Mouse (Mus musculus): ENCODE data around the gene Ctu2. TPM values are rescaled to one million over a fixed set of nuclear protein-coding genes. Genes with fewer than 3 reads are reported as not detected.

Ctu2 gene
- total and polyA plus RNA-seq, 2 experiments, result 7.0 to 27.0 TPM

- H3K36me3 ChIP-seq (ENCODE audit: control insufficient read depth, insufficient read depth, low read length), result peaks cover 9% of the 10 kb centered on the region
- no peaks in the 10 kb centered on the region for H3K4me1 ChIP-seq (ENCODE audit: control insufficient read depth, insufficient read depth, low read length)
- WGBS, result 98% methylated on average over 9 of the region's 9 CpGs
- TF ChIP-seq CTCF (IDR thresholded peaks at IDR 0.05; ENCODE audit: low read depth, low read length) (no peak), POLR2A (IDR thresholded peaks at IDR 0.05; ENCODE audit: extremely low read depth, insufficient read depth, low read length) (no peak)
- DNase-seq (ENCODE audit: extremely low read depth, low read depth, low spot score), result no peak
- H3K79me2 ChIP-seq (ENCODE audit: control insufficient read depth, insufficient read depth, low read length), result no peaks in the 10 kb centered on the region
- H3K27me3 ChIP-seq (ENCODE audit: control insufficient read depth, insufficient read depth, low read length), result no peaks in the 10 kb centered on the region
- H3K9ac ChIP-seq (ENCODE audit: low read depth, low read length), result no peak overlapping the region
- no peak overlapping the region for H3K4me3 ChIP-seq (ENCODE audit: insufficient read depth, low read depth, low read length)
- H3K27ac ChIP-seq (replicated peaks; ENCODE audit: insufficient read depth, low read depth, low read length), result no peak overlapping the region
These were observed 39.8 kb upstream of the Ctu2 start for GRCm38 (mm10) chr8:122436146-122436545.

GRCm38 (mm10) chr8:122436586-122437125 is 39.3 kb upstream of the Ctu2 start:
- H3K27ac ChIP-seq (replicated peaks; ENCODE audit: insufficient read depth, low read depth, low read length), result no peak overlapping the region
- H3K4me3 ChIP-seq (ENCODE audit: insufficient read depth, low read depth, low read length), result no peak overlapping the region
- 92% methylated on average over 20 of the region's 20 CpGs for WGBS

GRCm38 (mm10) chr8:122437708-122438331 is 38.1 kb upstream of the Ctu2 start:
- no peak for DNase-seq (ENCODE audit: extremely low read depth, low read depth, low spot score)
- TF ChIP-seq POLR2A (IDR thresholded peaks at IDR 0.05; ENCODE audit: extremely low read depth, insufficient read depth, low read length) (no peak), CTCF (IDR thresholded peaks at IDR 0.05; ENCODE audit: low read depth, low read length) (no peak)
- 92% methylated on average over 13 of the region's 13 CpGs for WGBS
- H3K27me3 ChIP-seq (ENCODE audit: control insufficient read depth, insufficient read depth, low read length), result no peaks in the 10 kb centered on the region
- peaks cover 3% of the 10 kb centered on the region; the same call in 1 of the 2 replicates for H3K4me1 ChIP-seq (ENCODE audit: control insufficient read depth, insufficient read depth, low read length)
- H3K4me3 ChIP-seq (ENCODE audit: insufficient read depth, low read depth, low read length), result no peak overlapping the region; the same call in 1 of the 2 replicates
- H3K27ac ChIP-seq (replicated peaks; ENCODE audit: insufficient read depth, low read depth, low read length), result no peak overlapping the region
- H3K9ac ChIP-seq (ENCODE audit: low read depth, low read length), result no peak overlapping the region
- H3K36me3 ChIP-seq (ENCODE audit: control insufficient read depth, insufficient read depth, low read length), result peaks cover 9% of the 10 kb centered on the region
- H3K79me2 ChIP-seq (ENCODE audit: control insufficient read depth, insufficient read depth, low read length), result no peaks in the 10 kb centered on the region

More at GRCm38 (mm10) chr8:122436586-122437125, 39.3 kb upstream of the Ctu2 start:
- no peaks in the 10 kb centered on the region for H3K4me1 ChIP-seq (ENCODE audit: control insufficient read depth, insufficient read depth, low read length)
- no peak overlapping the region for H3K9ac ChIP-seq (ENCODE audit: low read depth, low read length)
- TF ChIP-seq POLR2A (IDR thresholded peaks at IDR 0.05; ENCODE audit: extremely low read depth, insufficient read depth, low read length) (no peak), CTCF (IDR thresholded peaks at IDR 0.05; ENCODE audit: low read depth, low read length) (no peak)
- peaks cover 9% of the 10 kb centered on the region for H3K36me3 ChIP-seq (ENCODE audit: control insufficient read depth, insufficient read depth, low read length)
- no peaks in the 10 kb centered on the region for H3K79me2 ChIP-seq (ENCODE audit: control insufficient read depth, insufficient read depth, low read length)
- no peaks in the 10 kb centered on the region for H3K27me3 ChIP-seq (ENCODE audit: control insufficient read depth, insufficient read depth, low read length)
- DNase-seq (ENCODE audit: extremely low read depth, low read depth, low spot score), result no peak

DNA sequence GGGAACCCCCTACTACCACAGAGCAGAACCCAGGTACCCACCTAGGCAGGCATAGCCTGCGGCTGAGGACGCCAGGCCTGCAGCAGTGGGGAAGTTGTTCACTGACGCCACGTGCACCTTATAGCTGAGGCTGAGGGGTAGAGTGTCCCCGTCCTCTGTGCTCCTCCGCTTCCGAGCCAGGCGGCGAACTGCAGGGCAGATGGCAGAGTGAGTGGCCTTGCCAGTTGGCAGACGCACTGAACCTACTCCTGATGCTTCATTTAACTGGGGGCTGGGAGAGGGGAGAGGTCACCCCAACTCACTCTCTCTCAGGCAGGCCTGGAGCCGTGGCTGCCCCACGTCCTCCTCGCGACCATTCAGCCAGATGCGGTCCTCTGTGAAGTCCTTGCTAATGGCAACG is 36.6 kb upstream of the Ctu2 start:
- peaks cover 9% of the 10 kb centered on the region for H3K36me3 ChIP-seq (ENCODE audit: control insufficient read depth, insufficient read depth, low read length)
- WGBS, result 97% methylated on average over 16 of the region's 16 CpGs
- no peaks in the 10 kb centered on the region for H3K27me3 ChIP-seq (ENCODE audit: control insufficient read depth, insufficient read depth, low read length)
- H3K4me1 ChIP-seq (ENCODE audit: control insufficient read depth, insufficient read depth, low read length), result peaks cover 3% of the 10 kb centered on the region; the same call in 1 of the 2 replicates
- no peak overlapping the region for H3K9ac ChIP-seq (ENCODE audit: low read depth, low read length)
- no peaks in the 10 kb centered on the region for H3K79me2 ChIP-seq (ENCODE audit: control insufficient read depth, insufficient read depth, low read length)
- DNase-seq (ENCODE audit: extremely low read depth, low read depth, low spot score), result no peak
- TF ChIP-seq CTCF (IDR thresholded peaks at IDR 0.05; ENCODE audit: low read depth, low read length) (no peak), POLR2A (IDR thresholded peaks at IDR 0.05; ENCODE audit: extremely low read depth, insufficient read depth, low read length) (no peak)
- no peak overlapping the region for H3K27ac ChIP-seq (replicated peaks; ENCODE audit: insufficient read depth, low read depth, low read length)
- no peak overlapping the region for H3K4me3 ChIP-seq (ENCODE audit: insufficient read depth, low read depth, low read length)

DNA sequence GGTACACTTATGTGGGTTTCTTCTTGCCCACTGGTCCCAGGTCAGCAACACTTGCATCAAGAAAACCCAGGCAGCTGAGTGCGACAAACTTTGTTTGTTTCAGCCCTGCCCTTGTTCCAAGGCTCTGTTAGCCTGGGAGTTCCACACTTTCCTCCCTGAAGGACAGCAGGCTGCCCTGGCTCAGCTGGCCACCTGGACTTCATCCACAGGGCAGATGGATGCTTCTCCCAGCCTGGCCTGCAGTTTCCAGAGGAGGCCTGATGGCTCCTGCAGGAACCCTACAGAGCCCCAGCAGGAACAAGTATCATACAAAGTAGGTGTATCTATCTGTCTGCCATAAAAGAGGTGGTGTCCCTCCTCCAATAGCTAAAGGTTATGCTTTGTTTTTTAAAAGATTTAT is 34.6 kb upstream of the Ctu2 start:
- no peaks in the 10 kb centered on the region for H3K27me3 ChIP-seq (ENCODE audit: control insufficient read depth, insufficient read depth, low read length)
- no peak overlapping the region for H3K9ac ChIP-seq (ENCODE audit: low read depth, low read length)
- H3K36me3 ChIP-seq (ENCODE audit: control insufficient read depth, insufficient read depth, low read length), result peaks cover 3% of the 10 kb centered on the region; the same call in 1 of the 2 replicates
- no peak overlapping the region for H3K4me3 ChIP-seq (ENCODE audit: insufficient read depth, low read depth, low read length)
- DNase-seq (ENCODE audit: extremely low read depth, low read depth, low spot score), result no peak
- no peaks in the 10 kb centered on the region for H3K79me2 ChIP-seq (ENCODE audit: control insufficient read depth, insufficient read depth, low read length)
- no peak for TF ChIP-seq CTCF (IDR thresholded peaks at IDR 0.05; ENCODE audit: low read depth, low read length)
- TF ChIP-seq POLR2A (IDR thresholded peaks at IDR 0.05; ENCODE audit: extremely low read depth, insufficient read depth, low read length), result no peak
- H3K4me1 ChIP-seq (ENCODE audit: control insufficient read depth, insufficient read depth, low read length), result peaks cover 5% of the 10 kb centered on the region
- WGBS, result 78% methylated on average over 1 of the region's 1 CpGs
- no peak overlapping the region for H3K27ac ChIP-seq (replicated peaks; ENCODE audit: insufficient read depth, low read depth, low read length)

DNA sequence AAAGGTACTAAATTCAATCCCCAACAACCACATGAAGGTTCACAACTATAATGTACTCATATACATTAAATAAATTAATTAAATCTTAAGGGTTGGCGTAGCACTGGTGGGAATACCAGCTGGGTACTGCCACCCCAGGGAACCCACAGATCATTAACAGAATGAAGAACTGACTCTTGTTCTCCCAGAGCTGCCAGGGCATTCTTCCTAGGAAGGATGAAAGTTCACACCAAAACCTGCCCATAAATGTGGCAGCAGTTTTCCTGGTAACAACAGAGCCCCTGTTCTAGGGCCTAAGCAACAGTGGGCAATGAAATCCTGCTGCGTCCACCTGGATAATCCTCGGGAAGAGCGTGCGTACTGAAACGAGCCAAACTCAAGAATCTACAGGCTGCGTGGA is 33.6 kb upstream of the Ctu2 start:
- 21% methylated on average over 7 of the region's 7 CpGs for WGBS
- H3K27ac ChIP-seq (replicated peaks; ENCODE audit: insufficient read depth, low read depth, low read length), result no peak overlapping the region; the same call in 1 of the 2 replicates
- H3K4me3 ChIP-seq (ENCODE audit: insufficient read depth, low read depth, low read length), result peak overlapping the region; percentile 72
- DNase-seq (ENCODE audit: extremely low read depth, low read depth, low spot score), result peak; percentile 39
- TF ChIP-seq CTCF (IDR thresholded peaks at IDR 0.05; ENCODE audit: low read depth, low read length) (no peak), POLR2A (IDR thresholded peaks at IDR 0.05; ENCODE audit: extremely low read depth, insufficient read depth, low read length) (no peak)
- no peaks in the 10 kb centered on the region for H3K79me2 ChIP-seq (ENCODE audit: control insufficient read depth, insufficient read depth, low read length)
- peaks cover 5% of the 10 kb centered on the region for H3K4me1 ChIP-seq (ENCODE audit: control insufficient read depth, insufficient read depth, low read length)
- peak overlapping the region; percentile 72; the same call in 1 of the 2 replicates for H3K9ac ChIP-seq (ENCODE audit: low read depth, low read length)
- H3K27me3 ChIP-seq (ENCODE audit: control insufficient read depth, insufficient read depth, low read length), result no peaks in the 10 kb centered on the region
- H3K36me3 ChIP-seq (ENCODE audit: control insufficient read depth, insufficient read depth, low read length), result no peaks in the 10 kb centered on the region
